Mouse (Mus musculus) heart, adult 2 months (tissue): ENCODE results near the gene Wars. TPM values are rescaled to one million over a fixed set of nuclear protein-coding genes. Genes with fewer than 3 reads are reported as not detected.

Source experiments
- DNase-seq, 2 experiments: peaks; one replicate each; pipeline ENCODE4 v3.0.0; 2021
- H3K27ac ChIP-seq: fragments of 200-600 bp; 2 replicates; pipeline ENCODE4 v1.8.1; 2022
- H3K27me3 ChIP-seq: fragments of 200-500 bp; 2 replicates; pipeline ENCODE4 v1.6.1; 2012; ENCODE audit warnings: mild to moderate bottlenecking, low read length, inconsistent platforms, mixed read lengths; ENCODE audit not compliant: control insufficient read depth, insufficient read depth
- H3K36me3 ChIP-seq: fragments of 200-500 bp; 2 replicates; pipeline ENCODE4 v1.6.1; 2012; ENCODE audit warnings: low read length, inconsistent platforms; ENCODE audit not compliant: control insufficient read depth, insufficient read depth
- H3K4me1 ChIP-seq: fragments of 200-500 bp; 2 replicates; pipeline ENCODE4 v1.6.1; 2011; ENCODE audit warnings: low read length; ENCODE audit not compliant: control insufficient read depth, insufficient read depth
- H3K4me3 ChIP-seq: fragments of 200-600 bp; 2 replicates; pipeline ENCODE4 v1.8.1; 2022
- H3K79me2 ChIP-seq: fragments of 200-500 bp; replicated peaks from 2 replicates; pipeline ENCODE4 v1.6.1; 2012; ENCODE audit warnings: mild to moderate bottlenecking, inconsistent platforms, low read length, moderate library complexity, mixed read lengths; ENCODE audit not compliant: control insufficient read depth, insufficient read depth
- H3K9ac ChIP-seq: fragments of 200-500 bp; 2 replicates; pipeline ENCODE4 v1.6.1; 2012; ENCODE audit warnings: low read depth, mild to moderate bottlenecking, control low read depth, inconsistent platforms, low read length, mixed read lengths
- CTCF ChIP-seq: fragments of 200-600 bp; IDR thresholded peaks from 2 replicates; pipeline ENCODE4 v1.8.1; 2022; ENCODE audit warnings: antibody characterized with exemption, mild to moderate bottlenecking, moderate library complexity
- EP300 ChIP-seq: fragments of 200-500 bp; IDR thresholded peaks from 2 replicates; pipeline ENCODE4 v1.6.1; 2011; ENCODE audit warnings: low read depth, low read length, control low read depth; ENCODE audit not compliant: insufficient read depth
- POLR2A ChIP-seq: fragments of 200-500 bp; IDR thresholded peaks from 2 replicates; pipeline ENCODE4 v1.6.1; 2011; ENCODE audit warnings: mild to moderate bottlenecking, low read depth, low read length, control low read depth; ENCODE audit not compliant: insufficient read depth
- WGBS: fragments of 180-500 bp; shearing (Covaris S2); methylation state at CpG from one replicate; pipeline ENCODE4 v1.1.7; 2018; 5-methylcytosine and 5-hydroxymethylcytosine counted together
- intact Hi-C: fragments of 180-260 bp; cut with DNase I; formaldehyde crosslinking; loops from one replicate; pipeline ENCODE4 v1.15.1; 2025
- polyA plus RNA-seq: library from polyadenylated mRNA; depleted of rRNA; stranded (reverse); fragments of >200 nt; gene quantifications from 2 replicates; pipeline ENCODE4 v1.2.3, GENCODE M21; 2012
- total RNA-seq, 2 experiments: library from RNA; stranded (reverse); gene quantifications; 2 replicates each; pipeline ENCODE4 v1.2.3; 2021

Gene Wars
- total and polyA plus RNA-seq, 3 experiments, result 29.8 to 43.6 (median 42.4) TPM

DNA sequence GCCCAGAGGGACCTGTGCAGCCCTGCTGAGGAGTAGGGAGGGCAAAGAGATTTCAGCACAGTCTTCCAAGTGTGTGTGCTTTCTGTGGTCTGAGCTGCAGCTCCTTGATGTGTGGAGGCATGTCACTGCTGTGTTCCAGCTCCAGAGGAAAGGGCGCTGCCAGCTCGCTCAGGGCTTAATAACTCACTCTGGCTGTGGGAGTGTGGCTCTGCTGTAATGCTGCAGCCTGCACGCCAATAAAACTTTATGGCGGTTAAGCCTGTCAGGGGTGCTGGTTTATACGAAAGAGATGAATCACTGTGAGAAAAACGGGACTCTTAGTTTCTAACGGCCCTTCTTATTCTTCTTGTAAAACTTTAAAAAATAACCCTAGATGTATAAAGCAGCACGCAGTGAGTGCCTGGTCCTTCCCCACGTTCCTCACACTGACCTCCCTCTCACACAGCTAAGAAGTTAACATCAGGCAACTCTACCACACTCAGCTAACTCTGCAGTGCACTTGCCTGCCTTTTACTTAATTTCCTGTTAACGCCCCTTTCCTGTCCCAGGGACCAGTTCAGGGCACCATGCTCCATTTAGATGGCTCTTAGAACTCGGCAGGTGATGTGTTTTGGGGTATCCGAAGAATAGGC, 20.9 kb upstream of the Wars start:
- H3K27me3 ChIP-seq, result no peaks in the 10 kb centered on the region
- no peaks in the 10 kb centered on the region for H3K79me2 ChIP-seq
- no peak overlapping the region for H3K9ac ChIP-seq
- H3K36me3 ChIP-seq, result no peaks in the 10 kb centered on the region
- no peak overlapping the region for H3K4me3 ChIP-seq
- TF ChIP-seq CTCF (no peak), POLR2A (no peak), EP300 (no peak)
- intact Hi-C loops, result no loop called here
- no peaks in the 10 kb centered on the region; the same call in 1 of the 2 replicates for H3K4me1 ChIP-seq
- H3K27ac ChIP-seq, result no peak overlapping the region
- DNase-seq, result no peak
- 80% methylated on average over 12 of the region's 12 CpGs for WGBS

DNA sequence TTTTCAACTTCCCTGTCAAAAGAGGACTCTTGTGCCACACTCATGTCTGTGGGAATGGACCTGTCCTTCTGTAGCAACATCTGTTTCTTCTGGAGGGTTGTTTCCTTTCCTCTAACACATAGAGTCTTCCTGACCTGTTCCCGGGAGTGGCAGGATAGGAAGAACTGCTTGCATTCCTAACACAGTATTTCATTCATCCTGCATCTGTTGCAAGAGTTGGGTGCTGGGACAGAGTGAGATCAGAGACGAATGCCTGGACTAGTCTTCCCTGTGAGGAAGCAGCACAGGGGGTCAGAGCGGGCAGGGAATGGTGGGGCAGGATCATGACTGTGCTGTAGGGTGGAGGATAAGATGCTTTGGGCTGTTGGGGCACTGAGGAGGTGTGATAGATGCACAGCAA, 20.2 kb upstream of the Wars start:
- Histone ChIP-seq H3K79me2 (no peaks in the 10 kb centered on the region), H3K27me3 (no peaks in the 10 kb centered on the region), H3K4me3 (no peak overlapping the region), H3K36me3 (no peaks in the 10 kb centered on the region), H3K27ac (no peak overlapping the region), H3K9ac (no peak overlapping the region), H3K4me1 (no peaks in the 10 kb centered on the region; the same call in 1 of the 2 replicates)
- TF ChIP-seq CTCF (no peak), POLR2A (no peak), EP300 (no peak)
- intact Hi-C loops, result no loop called here
- no peak for DNase-seq
- 59% methylated on average over 3 of the region's 3 CpGs for WGBS

DNA sequence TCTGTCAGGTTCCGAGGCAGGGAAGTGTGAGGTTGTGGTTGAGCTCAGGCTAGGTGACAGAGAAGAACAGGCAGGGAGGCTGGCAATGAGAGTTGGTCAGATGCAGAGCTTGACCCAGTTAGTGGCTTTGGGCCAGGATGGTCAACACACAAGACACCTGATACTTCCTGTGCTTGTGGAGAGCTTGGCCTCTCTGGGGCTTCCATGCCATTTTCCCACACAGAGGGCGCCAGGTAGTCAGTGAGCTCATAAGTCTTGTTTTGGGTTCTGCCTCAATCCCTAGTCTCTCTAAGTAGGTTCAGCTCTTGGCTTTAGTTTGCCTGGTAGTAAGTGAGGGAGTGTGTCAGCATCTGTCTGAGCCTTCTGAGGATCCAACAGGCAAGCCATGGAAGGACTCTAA, 18.5 kb upstream of the Wars start:
- Histone ChIP-seq H3K27ac (no peak overlapping the region), H3K79me2 (no peaks in the 10 kb centered on the region), H3K36me3 (no peaks in the 10 kb centered on the region), H3K27me3 (no peaks in the 10 kb centered on the region), H3K4me1 (no peaks in the 10 kb centered on the region; the same call in 1 of the 2 replicates), H3K9ac (no peak overlapping the region), H3K4me3 (no peak overlapping the region)
- no peak for DNase-seq
- intact Hi-C loops, result no loop called here
- TF ChIP-seq POLR2A (no peak), CTCF (no peak), EP300 (no peak)
- WGBS, result 91% methylated on average over 2 of the region's 2 CpGs

DNA sequence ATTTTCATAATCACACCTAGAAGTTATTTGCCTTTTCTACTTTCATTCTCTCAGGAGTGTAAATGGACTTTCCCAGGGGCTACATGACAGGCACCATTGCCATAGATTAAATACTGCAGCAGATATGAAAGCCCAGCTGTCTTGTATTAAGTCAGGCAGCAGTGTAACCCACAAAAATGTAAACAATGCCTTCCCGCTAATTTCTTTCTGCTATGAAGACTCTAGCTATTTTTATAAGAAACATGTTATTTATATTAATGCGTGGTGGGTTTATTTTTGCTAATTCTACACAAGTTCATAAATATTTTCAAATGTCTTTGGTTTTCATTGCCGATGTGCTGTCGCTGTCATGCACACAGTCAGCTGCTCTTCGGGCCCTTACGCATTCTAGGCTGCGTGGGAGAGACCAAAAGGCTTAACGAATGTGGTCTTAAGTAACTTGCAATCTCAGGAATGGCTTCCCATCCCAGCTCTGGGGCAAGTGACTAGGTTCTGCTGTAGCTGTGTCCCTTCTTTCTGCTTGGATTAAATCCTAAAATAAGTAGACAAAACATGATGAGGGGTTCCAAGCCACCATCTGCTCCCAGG, 16.0 kb upstream of the Wars start:
- Histone ChIP-seq H3K27ac (no peak overlapping the region), H3K9ac (no peak overlapping the region), H3K27me3 (no peaks in the 10 kb centered on the region), H3K79me2 (no peaks in the 10 kb centered on the region), H3K4me1 (no peaks in the 10 kb centered on the region; the same call in 1 of the 2 replicates), H3K4me3 (no peak overlapping the region), H3K36me3 (no peaks in the 10 kb centered on the region)
- WGBS, result 90% methylated on average over 8 of the region's 8 CpGs
- DNase-seq, result no peak
- TF ChIP-seq EP300 (no peak), CTCF (no peak), POLR2A (no peak)
- intact Hi-C loops, result loop anchor here (10.0 kb wide), 1 partner anchor 695 kb away; the partner anchor contains the start of gene Rtl1

DNA sequence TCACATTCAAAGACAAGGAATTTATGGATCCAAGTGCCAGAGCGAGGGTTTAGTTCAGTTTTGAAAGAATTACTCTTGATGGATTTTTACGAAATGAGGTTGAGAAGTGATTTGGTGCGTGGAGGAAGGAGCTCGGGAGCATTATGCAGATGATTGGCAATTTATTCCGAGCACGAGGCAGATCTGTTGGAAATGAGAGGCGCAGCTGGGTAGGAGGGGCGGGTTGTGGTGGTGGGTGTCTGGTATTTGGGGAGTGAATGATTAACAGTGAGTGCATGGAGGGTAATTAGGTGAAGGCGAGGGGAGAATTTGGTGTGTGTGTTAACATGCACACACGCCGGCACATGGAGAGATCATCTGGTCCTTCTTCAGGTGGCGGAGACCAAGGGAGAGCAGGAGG, 12.4 kb upstream of the Wars start:
- intact Hi-C loops, result loop anchor here (10.0 kb wide), 1 partner anchor 698 kb away; the partner anchor contains the start of gene Rtl1
- H3K27ac ChIP-seq, result no peak overlapping the region
- no peak for TF ChIP-seq EP300
- TF ChIP-seq POLR2A, result no peak
- no peak for TF ChIP-seq CTCF
- no peak overlapping the region for H3K4me3 ChIP-seq
- no peak for DNase-seq
- H3K36me3 ChIP-seq, result no peaks in the 10 kb centered on the region
- no peak overlapping the region for H3K9ac ChIP-seq
- H3K79me2 ChIP-seq, result no peaks in the 10 kb centered on the region
- 92% methylated on average over 12 of the region's 12 CpGs for WGBS
- H3K4me1 ChIP-seq, result no peaks in the 10 kb centered on the region
- H3K27me3 ChIP-seq, result no peaks in the 10 kb centered on the region
